Mouse (Mus musculus): ENCODE measurements around the gene Tnfrsf1a. TPM values are rescaled to one million over a fixed set of nuclear protein-coding genes. Genes with fewer than 3 reads are reported as not detected.

Tnfrsf1a gene
- polyA plus RNA-seq, 1 experiment from 2014 or later = 25.2 TPM

- WGBS = 28% methylated on average over 5 of the region's 5 CpGs
- H3K36me3 ChIP-seq (ENCODE audit: control insufficient read depth, insufficient read depth, low read length) = no peaks in the 10 kb centered on the region
- no peaks in the 10 kb centered on the region for H3K27me3 ChIP-seq (ENCODE audit: control insufficient read depth, insufficient read depth, low read length)
- no peak overlapping the region for H3K4me2 ChIP-seq (replicated peaks; ENCODE audit: low read depth, low read length)
- ATAC-seq (ENCODE audit: low FRiP score) (no peak), DNase-seq (ENCODE audit: low spot score) (no peak)
- no peaks in the 10 kb centered on the region for H3K4me1 ChIP-seq (replicated peaks; ENCODE audit: control insufficient read depth, insufficient read depth, low read length)
- H3K9me3 ChIP-seq (ENCODE audit: control insufficient read depth, low read length) = no peaks in the 10 kb centered on the region
- H3K9ac ChIP-seq (ENCODE audit: low read depth, low read length) = no peak overlapping the region
- H3K27ac ChIP-seq (ENCODE audit: low read depth, low read length) = no peak overlapping the region
- no peak overlapping the region for H3K4me3 ChIP-seq (ENCODE audit: low read depth, low read length)
Observed at GRCm38 (mm10) chr6:125309406-125309805, 39.8 kb upstream of the Tnfrsf1a start.

DNA sequence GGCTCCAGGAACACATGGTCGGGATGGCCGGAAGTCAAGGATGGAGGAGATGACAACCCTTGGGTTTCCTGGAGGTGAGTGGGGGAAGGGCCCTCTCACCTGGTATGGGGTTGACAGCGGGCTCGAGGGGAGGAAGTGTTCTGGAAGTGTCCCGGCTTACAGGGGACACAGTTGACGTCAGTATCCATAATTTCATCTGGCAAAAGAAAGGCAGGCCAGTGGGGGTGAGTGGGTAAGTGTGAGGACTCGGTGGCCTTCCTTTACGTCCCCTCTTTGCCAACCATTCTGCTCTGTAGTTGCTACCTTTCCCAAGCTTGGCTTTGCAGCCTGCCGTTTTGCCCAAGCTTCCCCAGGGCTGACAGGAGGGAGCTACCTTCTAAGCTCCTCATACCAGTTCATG, 37.0 kb upstream of the Tnfrsf1a start:
- no peak overlapping the region for H3K4me3 ChIP-seq (ENCODE audit: low read depth, low read length)
- H3K9me3 ChIP-seq (ENCODE audit: control insufficient read depth, low read length) = no peaks in the 10 kb centered on the region
- no peak for ATAC-seq (ENCODE audit: low FRiP score)
- H3K4me1 ChIP-seq (replicated peaks; ENCODE audit: control insufficient read depth, insufficient read depth, low read length) = no peaks in the 10 kb centered on the region
- no peak overlapping the region for H3K4me2 ChIP-seq (replicated peaks; ENCODE audit: low read depth, low read length)
- H3K36me3 ChIP-seq (ENCODE audit: control insufficient read depth, insufficient read depth, low read length) = no peaks in the 10 kb centered on the region
- WGBS = 90% methylated on average over 9 of the region's 9 CpGs
- no peak for DNase-seq (ENCODE audit: low spot score)
- no peaks in the 10 kb centered on the region for H3K27me3 ChIP-seq (ENCODE audit: control insufficient read depth, insufficient read depth, low read length)
- no peak overlapping the region for H3K27ac ChIP-seq (ENCODE audit: low read depth, low read length)
- H3K9ac ChIP-seq (ENCODE audit: low read depth, low read length) = no peak overlapping the region

GRCm38 (mm10) chr6:125312581-125313355, 36.4 kb upstream of the Tnfrsf1a start:
- DNase-seq (ENCODE audit: low spot score) = peak; percentile 19
- Histone ChIP-seq H3K27me3 (ENCODE audit: control insufficient read depth, insufficient read depth, low read length) (no peaks in the 10 kb centered on the region), H3K27ac (ENCODE audit: low read depth, low read length) (no peak overlapping the region)

DNA sequence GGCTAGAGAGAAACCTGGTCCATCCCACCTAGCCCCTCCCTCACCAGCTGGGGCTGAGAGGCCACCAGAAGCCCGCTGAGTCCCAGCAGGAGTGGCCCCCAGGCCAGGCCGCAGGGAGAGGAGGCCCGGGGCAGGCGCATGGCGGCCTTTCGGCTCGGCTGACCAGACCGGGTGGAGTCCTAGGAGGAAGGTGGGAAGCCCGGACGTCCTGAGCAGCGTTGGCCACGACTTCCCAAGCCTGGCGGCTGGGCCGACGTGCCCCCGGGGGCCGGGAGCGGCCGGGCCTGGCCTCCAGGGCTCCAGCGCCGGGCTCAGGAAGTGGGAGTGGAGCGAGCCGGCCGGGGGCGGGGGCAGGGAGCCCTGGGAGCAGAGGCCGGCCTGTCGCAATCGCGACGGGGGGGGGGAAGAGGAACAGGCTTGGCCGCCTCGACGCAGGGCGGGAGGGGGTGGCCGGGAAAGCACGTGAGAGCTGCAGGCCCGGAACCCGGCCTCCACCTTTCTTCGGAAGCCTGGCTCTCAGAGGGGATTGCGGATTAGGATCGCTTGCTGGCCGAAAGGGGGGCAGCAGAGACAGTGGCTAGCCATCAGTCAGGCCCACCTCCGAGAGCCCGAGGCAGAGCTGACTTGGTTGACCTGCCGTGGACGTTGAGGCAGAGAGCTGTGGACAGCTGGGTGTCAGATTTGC, 35.5 kb upstream of the Tnfrsf1a start, which contains the start of gene Ltbr:
Gene Ltbr (minus strand): TSS at position 340 of the 685 bp plus-strand sequence.
- Histone ChIP-seq H3K27ac (ENCODE audit: low read depth, low read length) (peak within 1 kb of the TSS; percentile 24; the same call in 1 of the 2 replicates), H3K36me3 (ENCODE audit: control insufficient read depth, insufficient read depth, low read length) (no peaks in the 10 kb centered on the region), H3K4me3 (ENCODE audit: low read depth, low read length) (peak within 1 kb of the TSS; percentile 33), H3K27me3 (ENCODE audit: control insufficient read depth, insufficient read depth, low read length) (no peaks in the 10 kb centered on the region), H3K9me3 (ENCODE audit: control insufficient read depth, low read length) (no peaks in the 10 kb centered on the region), H3K9ac (ENCODE audit: low read depth, low read length) (peak within 1 kb of the TSS; percentile 75), H3K4me2 (replicated peaks; ENCODE audit: low read depth, low read length) (peak within 1 kb of the TSS; percentile 76), H3K4me1 (replicated peaks; ENCODE audit: control insufficient read depth, insufficient read depth, low read length) (no peaks in the 10 kb centered on the region)
- under 1% methylated on average over 37 of the region's 46 CpGs for WGBS
- DNase-seq (ENCODE audit: low spot score) = peak; percentile 72
- ATAC-seq (ENCODE audit: low FRiP score) = peak; percentile 75

More at GRCm38 (mm10) chr6:125312581-125313355, 36.4 kb upstream of the Tnfrsf1a start:
- 63% methylated on average over 22 of the region's 22 CpGs for WGBS
- ATAC-seq (ENCODE audit: low FRiP score) = no peak
- H3K4me1 ChIP-seq (replicated peaks; ENCODE audit: control insufficient read depth, insufficient read depth, low read length) = no peaks in the 10 kb centered on the region
- H3K9ac ChIP-seq (ENCODE audit: low read depth, low read length) = peak overlapping the region; percentile 75
- peak overlapping the region; percentile 76 for H3K4me2 ChIP-seq (replicated peaks; ENCODE audit: low read depth, low read length)
- no peaks in the 10 kb centered on the region for H3K36me3 ChIP-seq (ENCODE audit: control insufficient read depth, insufficient read depth, low read length)
- no peaks in the 10 kb centered on the region for H3K9me3 ChIP-seq (ENCODE audit: control insufficient read depth, low read length)
- H3K4me3 ChIP-seq (ENCODE audit: low read depth, low read length) = peak overlapping the region; percentile 33

DNA sequence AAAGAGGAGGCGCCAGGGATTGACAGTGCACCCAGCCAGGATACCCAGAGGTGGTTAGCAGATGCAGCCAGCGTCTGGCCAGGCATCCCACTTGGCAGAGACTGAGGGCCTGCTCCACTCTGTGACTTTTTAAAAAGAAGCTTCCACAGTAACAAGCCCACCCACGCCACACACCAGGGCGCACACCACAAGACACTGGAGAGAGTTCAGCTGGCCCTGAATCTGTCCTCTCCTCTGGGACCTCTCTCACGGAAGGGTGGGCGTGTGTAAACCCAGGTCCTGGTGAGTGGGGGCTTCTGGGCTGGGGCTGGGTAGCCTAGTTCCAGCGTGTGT, 35.0 kb upstream of the Tnfrsf1a start:
- no peaks in the 10 kb centered on the region for H3K9me3 ChIP-seq (ENCODE audit: control insufficient read depth, low read length)
- no peaks in the 10 kb centered on the region for H3K27me3 ChIP-seq (ENCODE audit: control insufficient read depth, insufficient read depth, low read length)
- peak overlapping the region; percentile 76 for H3K4me2 ChIP-seq (replicated peaks; ENCODE audit: low read depth, low read length)
- H3K4me3 ChIP-seq (ENCODE audit: low read depth, low read length) = 0 out of 2 replicates have a peak overlapping the region, but pooled peaks have one; percentile 33
- peak overlapping the region; percentile 75 for H3K9ac ChIP-seq (ENCODE audit: low read depth, low read length)
- no peaks in the 10 kb centered on the region for H3K4me1 ChIP-seq (replicated peaks; ENCODE audit: control insufficient read depth, insufficient read depth, low read length)
- WGBS = 51% methylated on average over 7 of the region's 7 CpGs
- ATAC-seq (ENCODE audit: low FRiP score) = peak; percentile 20
- no peaks in the 10 kb centered on the region for H3K36me3 ChIP-seq (ENCODE audit: control insufficient read depth, insufficient read depth, low read length)
- DNase-seq (ENCODE audit: low spot score) = no peak
- H3K27ac ChIP-seq (ENCODE audit: low read depth, low read length) = no peak overlapping the region

GRCm38 (mm10) chr6:125314746-125315145, 34.4 kb upstream of the Tnfrsf1a start:
- H3K4me3 ChIP-seq (ENCODE audit: low read depth, low read length) = no peak overlapping the region
- H3K27me3 ChIP-seq (ENCODE audit: control insufficient read depth, insufficient read depth, low read length) = peaks cover under 1% of the 10 kb centered on the region; the same call in 1 of the 2 replicates
- no peaks in the 10 kb centered on the region for H3K4me1 ChIP-seq (replicated peaks; ENCODE audit: control insufficient read depth, insufficient read depth, low read length)
- no peak for DNase-seq (ENCODE audit: low spot score)
- H3K27ac ChIP-seq (ENCODE audit: low read depth, low read length) = no peak overlapping the region
- 80% methylated on average over 6 of the region's 6 CpGs for WGBS
- H3K9me3 ChIP-seq (ENCODE audit: control insufficient read depth, low read length) = no peaks in the 10 kb centered on the region
- no peaks in the 10 kb centered on the region for H3K36me3 ChIP-seq (ENCODE audit: control insufficient read depth, insufficient read depth, low read length)
- H3K4me2 ChIP-seq (replicated peaks; ENCODE audit: low read depth, low read length) = no peak overlapping the region
- H3K9ac ChIP-seq (ENCODE audit: low read depth, low read length) = no peak overlapping the region
- no peak for ATAC-seq (ENCODE audit: low FRiP score)

GRCm38 (mm10) chr6:125317077-125317476, 32.1 kb upstream of the Tnfrsf1a start:
- Histone ChIP-seq H3K27me3 (ENCODE audit: control insufficient read depth, insufficient read depth, low read length) (peaks cover 22% of the 10 kb centered on the region), H3K9ac (ENCODE audit: low read depth, low read length) (no peak overlapping the region), H3K4me2 (replicated peaks; ENCODE audit: low read depth, low read length) (no peak overlapping the region), H3K27ac (ENCODE audit: low read depth, low read length) (no peak overlapping the region), H3K36me3 (ENCODE audit: control insufficient read depth, insufficient read depth, low read length) (no peaks in the 10 kb centered on the region), H3K4me1 (replicated peaks; ENCODE audit: control insufficient read depth, insufficient read depth, low read length) (no peaks in the 10 kb centered on the region; the same call in 1 of the 2 replicates), H3K9me3 (ENCODE audit: control insufficient read depth, low read length) (no peaks in the 10 kb centered on the region), H3K4me3 (ENCODE audit: low read depth, low read length) (no peak overlapping the region)
- WGBS = 75% methylated on average over 7 of the region's 7 CpGs
- DNase-seq (ENCODE audit: low spot score) (no peak), ATAC-seq (ENCODE audit: low FRiP score) (no peak)

DNA sequence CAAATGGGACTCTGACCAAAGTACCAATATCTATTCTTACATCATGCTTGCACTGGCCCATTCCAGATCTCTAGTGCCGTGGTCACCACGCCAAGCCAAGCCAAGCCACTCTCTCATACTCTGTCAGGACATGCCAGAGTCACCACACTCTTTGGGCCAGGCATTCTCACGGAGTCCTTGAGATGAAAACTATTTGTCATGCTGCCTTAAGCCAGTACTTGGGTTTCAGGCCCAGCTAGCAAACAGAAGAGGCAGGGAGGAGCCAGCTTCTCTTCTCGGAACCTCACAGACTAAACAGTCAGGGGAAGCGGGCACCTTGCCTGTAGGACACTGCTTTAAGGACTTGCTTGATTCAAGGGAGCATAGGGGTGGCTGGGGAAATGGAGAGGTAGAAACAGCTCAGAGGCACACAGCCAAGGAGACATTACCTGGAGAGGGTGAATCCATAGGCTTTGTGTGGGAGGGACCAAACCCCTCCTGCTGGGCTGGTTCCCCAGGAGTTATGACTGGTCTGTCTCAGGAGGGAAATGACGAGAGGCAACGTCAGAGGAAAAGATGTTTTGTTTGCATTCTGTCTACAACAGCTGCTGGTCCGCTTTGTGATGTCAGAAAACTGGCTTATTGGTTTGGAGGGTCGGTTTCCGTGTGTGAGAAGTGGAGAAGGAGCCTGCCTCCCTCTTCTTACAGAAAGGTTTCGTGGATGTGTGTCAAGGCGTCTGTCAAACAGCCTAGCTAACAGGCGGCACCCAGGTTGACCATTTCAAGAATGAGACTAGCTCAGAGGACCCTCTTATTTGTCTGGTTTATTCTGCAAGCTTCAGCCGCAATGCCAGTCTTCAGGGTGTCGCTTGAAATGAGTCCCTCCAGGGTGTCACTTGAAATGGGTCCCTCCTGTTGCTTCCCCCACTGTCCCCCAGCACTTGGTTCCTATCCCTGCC, 29.9 kb upstream of the Tnfrsf1a start:
- WGBS = 66% methylated on average over 15 of the region's 15 CpGs
- no peak overlapping the region for H3K4me3 ChIP-seq (ENCODE audit: low read depth, low read length)
- H3K36me3 ChIP-seq (ENCODE audit: control insufficient read depth, insufficient read depth, low read length) = no peaks in the 10 kb centered on the region
- no peaks in the 10 kb centered on the region for H3K9me3 ChIP-seq (ENCODE audit: control insufficient read depth, low read length)
- no peaks in the 10 kb centered on the region; the same call in 1 of the 2 replicates for H3K4me1 ChIP-seq (replicated peaks; ENCODE audit: control insufficient read depth, insufficient read depth, low read length)
- no peak for ATAC-seq (ENCODE audit: low FRiP score)
- DNase-seq (ENCODE audit: low spot score) = no peak
- H3K27me3 ChIP-seq (ENCODE audit: control insufficient read depth, insufficient read depth, low read length) = peaks cover 34% of the 10 kb centered on the region
- H3K4me2 ChIP-seq (replicated peaks; ENCODE audit: low read depth, low read length) = no peak overlapping the region
- H3K27ac ChIP-seq (ENCODE audit: low read depth, low read length) = no peak overlapping the region
- H3K9ac ChIP-seq (ENCODE audit: low read depth, low read length) = no peak overlapping the region

All from hindbrain, embryonic 11.5 days (tissue).